Mouse (Mus musculus) cortical plate, adult 2 months (tissue): ENCODE results near the gene Fv1.

ENCODE experiments used
- CTCF ChIP-seq: fragments of 200-500 bp; IDR thresholded peaks from 2 replicates; pipeline ENCODE4 v1.5.1; 2011; ENCODE audit warnings: mild to moderate bottlenecking, control low read depth, low read length; ENCODE audit not compliant: insufficient read depth; ENCODE audit errors: extremely low read depth
- POLR2A ChIP-seq: fragments of 200-500 bp; IDR thresholded peaks from 2 replicates; pipeline ENCODE4 v1.6.1; 2011; ENCODE audit warnings: mild to moderate bottlenecking, low read length, control low read depth; ENCODE audit not compliant: insufficient read depth; ENCODE audit errors: extremely low read depth

DNA sequence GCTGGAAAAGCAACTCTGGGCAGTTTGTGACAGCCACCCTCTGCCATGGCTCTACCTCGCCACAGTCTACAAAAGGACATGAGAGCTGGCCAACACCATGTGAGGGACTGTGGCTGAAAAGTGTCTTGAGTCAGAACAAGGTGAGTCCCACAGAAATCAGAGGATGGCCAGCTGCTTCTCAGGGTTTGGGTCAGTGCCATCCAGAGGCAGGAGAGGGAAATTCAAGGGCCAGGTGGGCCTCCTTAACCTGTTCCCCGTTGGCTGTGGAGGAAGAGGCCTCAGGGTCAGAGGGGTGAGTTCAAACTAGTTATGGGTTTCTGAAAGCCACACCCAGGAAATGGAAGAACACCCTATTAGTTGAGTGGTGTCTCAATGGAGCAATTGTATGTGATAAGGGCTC lies 10.7 kb downstream of the Fv1 start:
- TF ChIP-seq CTCF (no peak), POLR2A (no peak)
